Mouse (Mus musculus) lung, adult 2 months (tissue): ENCODE data around the gene Tsga10. TPM values are rescaled to one million over a fixed set of nuclear protein-coding genes. Genes with fewer than 3 reads are reported as not detected.
"Not testable (repeated sequence)": the region's sequence is repeated elsewhere in the genome, so short reads cannot be mapped to it uniquely, and the experiment has no call there.

Experiments used
- DNase-seq: peaks from one replicate; pipeline ENCODE4 v3.0.0; 2022
- H3K4me1 ChIP-seq: fragments of 200-500 bp; 2 replicates; pipeline ENCODE4 v1.6.1; 2011; ENCODE audit warnings: low read length; ENCODE audit not compliant: control insufficient read depth, insufficient read depth
- H3K4me3 ChIP-seq: fragments of 200-500 bp; replicated peaks from 2 replicates; pipeline ENCODE3; 2011; ENCODE audit warnings: low read depth, mild to moderate bottlenecking, control low read depth, low read length; ENCODE audit errors: extremely low read depth
- CTCF ChIP-seq: fragments of 200-500 bp; IDR thresholded peaks from 2 replicates; pipeline ENCODE4 v1.5.1; 2011; ENCODE audit warnings: mild to moderate bottlenecking, low read length, control low read depth; ENCODE audit not compliant: insufficient read depth
- POLR2A ChIP-seq: fragments of 200-500 bp; IDR thresholded peaks from 2 replicates; pipeline ENCODE4 v1.6.1; 2011; ENCODE audit warnings: low read depth, mild to moderate bottlenecking, control low read depth, low read length, borderline replicate concordance; ENCODE audit errors: extremely low read depth
- WGBS: fragments of 180-500 bp; shearing (Covaris S2); methylation state at CpG from one replicate; pipeline ENCODE4 v1.1.7; 2018; 5-methylcytosine and 5-hydroxymethylcytosine counted together
- polyA plus RNA-seq: library from polyadenylated mRNA; depleted of rRNA; stranded (reverse); fragments of >200 nt; gene quantifications from 2 replicates; pipeline ENCODE4 v1.2.3, GENCODE M21; 2012

The Tsga10 gene
- polyA plus RNA-seq, 1 experiment, result 1.8 TPM

DNA sequence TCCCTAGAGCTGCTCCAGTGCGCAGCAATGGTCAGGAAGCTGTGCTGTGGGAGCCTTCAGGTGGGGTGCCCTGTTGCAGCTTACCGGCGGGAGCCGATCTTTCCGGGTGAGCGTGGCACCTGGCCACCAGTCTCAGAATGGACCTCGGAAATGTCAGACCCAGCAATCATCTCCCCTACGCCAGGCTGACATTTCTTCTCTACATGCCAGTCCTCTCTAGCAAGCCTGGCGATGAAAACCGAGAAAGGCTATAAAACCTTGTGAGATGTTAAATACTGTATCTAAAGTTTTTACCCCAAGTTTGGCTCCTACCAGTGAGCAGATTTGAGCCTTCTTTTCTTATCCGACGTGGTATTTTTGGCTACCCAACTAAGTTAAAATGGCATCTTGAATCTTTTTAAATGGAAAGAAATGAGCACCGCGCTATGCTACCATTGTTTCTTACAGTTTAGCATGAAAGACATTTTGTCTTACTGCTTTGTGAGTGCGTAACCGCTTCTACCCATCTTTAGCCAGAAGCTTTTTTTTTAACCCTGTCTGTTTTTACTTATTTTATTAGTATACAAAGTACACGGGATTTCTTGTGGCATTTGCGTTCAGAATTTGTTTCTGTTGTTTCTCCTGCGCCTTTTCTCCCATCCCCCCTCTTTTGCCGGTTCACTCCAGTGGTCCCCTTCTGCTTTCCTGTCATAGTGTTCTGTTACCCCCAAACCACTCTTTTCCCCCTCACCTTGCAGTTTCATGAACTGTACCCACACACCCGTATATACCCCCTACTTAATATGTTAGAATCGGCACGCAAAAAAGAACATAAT, 621 bp downstream of the Tsga10 start:
- Histone ChIP-seq H3K4me1 (peaks cover 2% of the 10 kb centered on the region; the same call in 1 of the 2 replicates), H3K4me3 (peak overlapping the region; percentile 86)
- WGBS, result 10% methylated on average over 23 of the region's 23 CpGs
- TF ChIP-seq CTCF (no peak), POLR2A (no peak)
- DNase-seq, result no peak

GRCm38 (mm10) chr1:37864511-37865400, 1.5 kb downstream of the Tsga10 start:
- 1% methylated on average over 89 of the region's 90 CpGs for WGBS
- peaks cover 2% of the 10 kb centered on the region; the same call in 1 of the 2 replicates for H3K4me1 ChIP-seq
- H3K4me3 ChIP-seq, result peak overlapping the region; percentile 86
- TF ChIP-seq POLR2A (peak; percentile 94), CTCF (no peak)
- DNase-seq, result peak; percentile 99

DNA sequence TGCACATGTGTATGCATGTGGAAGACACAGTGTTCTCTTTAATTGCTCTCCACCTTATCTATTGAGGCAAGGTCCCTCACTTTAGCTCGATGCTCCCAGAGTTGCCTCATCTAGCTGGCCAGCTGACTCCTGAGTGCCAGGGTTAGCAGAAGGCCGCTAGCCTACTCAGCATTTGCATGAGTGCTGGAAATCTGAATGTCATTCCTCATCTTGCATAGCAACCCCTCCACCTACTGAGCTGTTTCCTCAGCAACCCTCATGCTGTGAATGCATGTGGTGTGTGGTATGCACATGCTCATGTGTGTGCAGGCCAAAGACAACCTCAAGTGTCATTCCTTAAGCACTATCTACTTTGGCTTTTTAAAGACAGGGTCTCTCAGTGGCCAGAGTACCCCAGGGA, 15.5 kb downstream of the Tsga10 start:
- H3K4me3 ChIP-seq, result no peak overlapping the region
- WGBS, result 50% methylated on average over 2 of the region's 2 CpGs
- H3K4me1 ChIP-seq, result no peaks in the 10 kb centered on the region
- TF ChIP-seq CTCF (no peak), POLR2A (no peak)
- DNase-seq, result no peak

GRCm38 (mm10) chr1:37846878-37847277, 19.4 kb downstream of the Tsga10 start:
- 82% methylated on average over 8 of the region's 8 CpGs for WGBS
- DNase-seq, result no peak

GRCm38 (mm10) chr1:37831681-37832080, 34.5 kb downstream of the Tsga10 start:
- WGBS, result 51% methylated on average over 2 of the region's 2 CpGs
- no peak for DNase-seq
- Histone ChIP-seq H3K4me3 (no peak overlapping the region), H3K4me1 (no peaks in the 10 kb centered on the region)
- no peak for TF ChIP-seq CTCF
- TF ChIP-seq POLR2A, result no peak

More at GRCm38 (mm10) chr1:37846878-37847277, 19.4 kb downstream of the Tsga10 start:
- Histone ChIP-seq H3K4me1 (no peaks in the 10 kb centered on the region), H3K4me3 (no peak overlapping the region)
- TF ChIP-seq CTCF (no peak), POLR2A (no peak)

DNA sequence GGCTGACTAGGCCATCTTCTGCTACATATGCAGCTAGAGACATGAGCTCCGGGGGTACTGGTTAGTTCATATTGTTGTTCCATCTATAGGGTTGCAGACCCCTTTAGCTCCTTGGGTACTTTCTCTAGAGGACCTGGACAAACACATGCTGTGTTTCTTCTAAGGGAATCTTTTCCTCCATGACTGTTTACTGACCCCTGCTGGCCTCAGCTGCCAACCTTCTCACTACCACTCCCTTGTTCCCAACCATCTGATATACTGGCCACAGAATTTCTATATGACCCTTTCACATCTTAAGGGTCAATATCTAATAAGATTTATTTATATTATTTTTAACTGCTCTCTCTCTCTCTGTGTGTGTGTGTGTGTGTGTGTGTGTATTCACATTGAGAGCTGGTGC, 63.9 kb downstream of the Tsga10 start:
- not testable (repeated sequence) for DNase-seq, H3K4me3 ChIP-seq, H3K4me1 ChIP-seq
- 82% methylated on average over 1 of the region's 1 CpGs for WGBS

- WGBS, result 80% methylated on average over 2 of the region's 2 CpGs
- TF ChIP-seq POLR2A (no peak), CTCF (no peak)
- no peaks in the 10 kb centered on the region for H3K4me1 ChIP-seq
Observed at GRCm38 (mm10) chr1:37800298-37800697, 65.9 kb downstream of the Tsga10 start.

GRCm38 (mm10) chr1:37799505-37799904, 66.7 kb downstream of the Tsga10 start:
- no peak for TF ChIP-seq CTCF
- no peak for TF ChIP-seq POLR2A
- DNase-seq, result no peak
- Histone ChIP-seq H3K4me3 (no peak overlapping the region), H3K4me1 (no peaks in the 10 kb centered on the region)
- WGBS, result 40% methylated on average over 3 of the region's 3 CpGs

More at GRCm38 (mm10) chr1:37800298-37800697, 65.9 kb downstream of the Tsga10 start:
- no peak for DNase-seq
- H3K4me3 ChIP-seq, result no peak overlapping the region

DNA sequence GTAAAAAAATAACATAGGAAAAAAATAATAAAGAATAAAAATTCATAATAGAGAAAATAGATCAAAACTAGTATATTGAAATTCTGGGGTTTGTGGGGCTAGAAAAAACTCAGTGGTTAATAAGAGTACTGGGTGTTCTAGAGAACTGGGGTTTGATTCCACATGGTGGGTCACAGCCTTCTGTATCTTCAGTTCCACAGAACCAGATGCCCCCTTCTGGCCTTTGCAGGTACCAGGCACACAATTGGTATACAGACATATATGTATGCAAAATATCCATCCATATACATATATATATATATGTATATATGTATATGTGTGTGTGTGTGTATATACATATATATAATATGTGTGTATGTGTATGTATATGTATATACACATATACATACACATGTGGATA, 106.8 kb downstream of the Tsga10 start:
- TF ChIP-seq CTCF, result no peak
- no peak for TF ChIP-seq POLR2A
- Histone ChIP-seq H3K4me1 (no peaks in the 10 kb centered on the region), H3K4me3 (no peak overlapping the region)
- no peak for DNase-seq

DNA sequence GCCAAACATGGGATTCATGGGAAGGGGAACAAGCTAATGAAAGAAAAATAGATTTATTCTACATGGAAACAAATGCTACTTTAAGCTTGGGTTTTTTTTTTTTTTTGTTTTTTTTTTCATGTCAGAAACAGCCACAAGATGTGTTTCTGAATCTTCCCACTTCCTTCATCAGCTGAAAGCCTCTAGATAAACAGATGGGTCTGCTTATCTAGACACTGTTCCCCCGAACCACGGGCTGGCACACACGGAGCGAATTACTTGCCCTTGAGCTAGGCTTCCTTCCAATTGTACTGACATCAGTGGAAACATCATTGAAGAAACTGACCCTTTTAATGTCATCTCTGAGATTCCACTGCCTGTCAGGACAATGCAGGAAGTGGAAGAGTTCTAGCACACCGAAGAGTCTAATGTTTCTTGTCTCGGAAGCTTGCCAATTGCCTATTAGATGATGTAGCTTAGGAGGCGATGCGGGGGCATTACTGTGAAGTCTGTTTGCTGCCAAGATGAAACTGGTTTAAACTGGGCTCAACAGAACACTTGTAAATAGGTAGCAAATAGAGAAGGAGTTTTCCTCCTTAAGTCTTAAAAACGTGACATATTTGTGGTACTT, 121.5 kb downstream of the Tsga10 start:
- no peaks in the 10 kb centered on the region for H3K4me1 ChIP-seq
- WGBS, result 57% methylated on average over 9 of the region's 9 CpGs
- DNase-seq, result no peak
- TF ChIP-seq CTCF (no peak), POLR2A (no peak)
- H3K4me3 ChIP-seq, result no peak overlapping the region
